Mouse (Mus musculus): ENCODE measurements around the gene Cdhr2. TPM values are rescaled to one million over a fixed set of nuclear protein-coding genes. Genes with fewer than 3 reads are reported as not detected.
A peak's percentile ranks its signal among the peaks of the same experiment; 100 is the strongest.

Cdhr2 gene
- polyA plus RNA-seq, 1 experiment from 2014 or later, result 0.29 TPM

GRCm38 (mm10) chr13:54694348-54695060 lies 6.8 kb upstream of the Cdhr2 start:
- ATAC-seq (replicated peaks), result peak; percentile 88
- H3K4me3 ChIP-seq, result peak overlapping the region; percentile 98

GRCm38 (mm10) chr13:54695479-54696230 lies 5.6 kb upstream of the Cdhr2 start:
- H3K36me3 ChIP-seq, result no peaks in the 10 kb centered on the region
- H3K9ac ChIP-seq (replicated peaks), result no peak overlapping the region
- H3K9me3 ChIP-seq, result no peaks in the 10 kb centered on the region
- peaks cover 29% of the 10 kb centered on the region for H3K4me1 ChIP-seq
- H3K4me3 ChIP-seq, result no peak overlapping the region
- ATAC-seq (replicated peaks), result no peak
- H3K27ac ChIP-seq (replicated peaks), result no peak overlapping the region
- 92% methylated on average over 11 of the region's 11 CpGs for WGBS
- H3K4me2 ChIP-seq (replicated peaks), result no peak overlapping the region
- no peaks in the 10 kb centered on the region for H3K27me3 ChIP-seq

More at GRCm38 (mm10) chr13:54694348-54695060, 6.8 kb upstream of the Cdhr2 start:
- Histone ChIP-seq H3K27me3 (no peaks in the 10 kb centered on the region), H3K4me1 (peaks cover 32% of the 10 kb centered on the region), H3K27ac (replicated peaks) (peak overlapping the region; percentile 91), H3K9me3 (no peaks in the 10 kb centered on the region), H3K36me3 (no peaks in the 10 kb centered on the region), H3K4me2 (replicated peaks) (peak overlapping the region; percentile 39), H3K9ac (replicated peaks) (peak overlapping the region; percentile 50)
- WGBS, result 17% methylated on average over 26 of the region's 26 CpGs

- no peak overlapping the region for H3K4me3 ChIP-seq
- no peak for ATAC-seq (replicated peaks)
- no peaks in the 10 kb centered on the region for H3K4me1 ChIP-seq
- no peak overlapping the region for H3K9ac ChIP-seq (replicated peaks)
- no peaks in the 10 kb centered on the region for H3K27me3 ChIP-seq
- 74% methylated on average over 7 of the region's 7 CpGs for WGBS
- no peaks in the 10 kb centered on the region for H3K9me3 ChIP-seq
- H3K4me2 ChIP-seq (replicated peaks), result no peak overlapping the region
- H3K36me3 ChIP-seq, result no peaks in the 10 kb centered on the region
- H3K27ac ChIP-seq (replicated peaks), result no peak overlapping the region
Measured at GRCm38 (mm10) chr13:54702507-54702906, 1.2 kb downstream of the Cdhr2 start.

- WGBS, result 55% methylated on average over 6 of the region's 6 CpGs
- H3K9me3 ChIP-seq, result no peaks in the 10 kb centered on the region
- H3K27me3 ChIP-seq, result no peaks in the 10 kb centered on the region
- no peak overlapping the region for H3K4me2 ChIP-seq (replicated peaks)
- H3K9ac ChIP-seq (replicated peaks), result no peak overlapping the region
- H3K36me3 ChIP-seq, result no peaks in the 10 kb centered on the region
- ATAC-seq (replicated peaks), result no peak
- H3K4me3 ChIP-seq, result no peak overlapping the region
- H3K4me1 ChIP-seq, result no peaks in the 10 kb centered on the region
- H3K27ac ChIP-seq (replicated peaks), result no peak overlapping the region
Measured at GRCm38 (mm10) chr13:54704890-54705289, 3.6 kb downstream of the Cdhr2 start.

- 74% methylated on average over 3 of the region's 3 CpGs for WGBS
- H3K9ac ChIP-seq (replicated peaks), result no peak overlapping the region
- H3K4me3 ChIP-seq, result no peak overlapping the region
- no peaks in the 10 kb centered on the region for H3K4me1 ChIP-seq
- 0 out of 2 replicates have a peak, but pooled peaks cover 5% of the 10 kb centered on the region for H3K27me3 ChIP-seq
- H3K4me2 ChIP-seq (replicated peaks), result no peak overlapping the region
- H3K36me3 ChIP-seq, result no peaks in the 10 kb centered on the region
- no peaks in the 10 kb centered on the region for H3K9me3 ChIP-seq
- no peak for ATAC-seq (replicated peaks)
- H3K27ac ChIP-seq (replicated peaks), result no peak overlapping the region
Measured at GRCm38 (mm10) chr13:54710866-54711265, 9.6 kb downstream of the Cdhr2 start.

GRCm38 (mm10) chr13:54714393-54714792 lies 13.1 kb downstream of the Cdhr2 start:
- no peaks in the 10 kb centered on the region for H3K36me3 ChIP-seq
- no peak overlapping the region for H3K4me2 ChIP-seq (replicated peaks)
- no peak for ATAC-seq (replicated peaks)
- no peak overlapping the region for H3K9ac ChIP-seq (replicated peaks)
- no peak overlapping the region for H3K27ac ChIP-seq (replicated peaks)
- WGBS, result 42% methylated on average over 4 of the region's 4 CpGs
- H3K4me3 ChIP-seq, result no peak overlapping the region
- 0 out of 2 replicates have a peak, but pooled peaks cover 5% of the 10 kb centered on the region for H3K27me3 ChIP-seq
- no peaks in the 10 kb centered on the region for H3K9me3 ChIP-seq
- H3K4me1 ChIP-seq, result no peaks in the 10 kb centered on the region

GRCm38 (mm10) chr13:54714996-54715395 lies 13.7 kb downstream of the Cdhr2 start:
- H3K4me1 ChIP-seq, result no peaks in the 10 kb centered on the region
- no peaks in the 10 kb centered on the region for H3K9me3 ChIP-seq
- no peak for ATAC-seq (replicated peaks)
- H3K4me3 ChIP-seq, result no peak overlapping the region
- no peak overlapping the region for H3K4me2 ChIP-seq (replicated peaks)
- WGBS, result 71% methylated on average over 10 of the region's 10 CpGs
- no peak overlapping the region for H3K9ac ChIP-seq (replicated peaks)
- H3K27ac ChIP-seq (replicated peaks), result no peak overlapping the region
- H3K36me3 ChIP-seq, result no peaks in the 10 kb centered on the region
- 0 out of 2 replicates have a peak, but pooled peaks cover 5% of the 10 kb centered on the region for H3K27me3 ChIP-seq

- Histone ChIP-seq H3K9ac (replicated peaks) (no peak overlapping the region), H3K36me3 (no peaks in the 10 kb centered on the region), H3K4me2 (replicated peaks) (no peak overlapping the region), H3K9me3 (no peaks in the 10 kb centered on the region), H3K4me3 (no peak overlapping the region), H3K27ac (replicated peaks) (no peak overlapping the region), H3K27me3 (0 out of 2 replicates have a peak, but pooled peaks cover 5% of the 10 kb centered on the region), H3K4me1 (no peaks in the 10 kb centered on the region)
- WGBS, result 2% methylated on average over 5 of the region's 5 CpGs
- peak; percentile 43; the same call in 1 of the 2 replicates for ATAC-seq (replicated peaks)
Measured at GRCm38 (mm10) chr13:54716916-54717315, 15.7 kb downstream of the Cdhr2 start.

- 93% methylated on average over 3 of the region's 3 CpGs for WGBS
- Histone ChIP-seq H3K9me3 (no peaks in the 10 kb centered on the region), H3K27me3 (no peaks in the 10 kb centered on the region), H3K4me1 (no peaks in the 10 kb centered on the region), H3K4me3 (no peak overlapping the region), H3K36me3 (no peaks in the 10 kb centered on the region), H3K4me2 (replicated peaks) (no peak overlapping the region), H3K9ac (replicated peaks) (no peak overlapping the region), H3K27ac (replicated peaks) (no peak overlapping the region)
- no peak for ATAC-seq (replicated peaks)
Measured at GRCm38 (mm10) chr13:54723143-54723542, 21.9 kb downstream of the Cdhr2 start.

- Histone ChIP-seq H3K9me3 (no peaks in the 10 kb centered on the region), H3K4me2 (replicated peaks) (no peak overlapping the region), H3K27ac (replicated peaks) (no peak overlapping the region), H3K27me3 (no peaks in the 10 kb centered on the region), H3K36me3 (no peaks in the 10 kb centered on the region), H3K4me3 (no peak overlapping the region), H3K9ac (replicated peaks) (no peak overlapping the region), H3K4me1 (no peaks in the 10 kb centered on the region)
- WGBS, result 61% methylated on average over 11 of the region's 11 CpGs
- ATAC-seq (replicated peaks), result no peak
Measured at GRCm38 (mm10) chr13:54726131-54726530, 24.9 kb downstream of the Cdhr2 start.

GRCm38 (mm10) chr13:54736931-54737330 lies 35.7 kb downstream of the Cdhr2 start:
- peaks cover 14% of the 10 kb centered on the region for H3K27me3 ChIP-seq
- no peak overlapping the region for H3K4me3 ChIP-seq
- no peak overlapping the region for H3K4me2 ChIP-seq (replicated peaks)

GRCm38 (mm10) chr13:54737488-54738212 lies 36.4 kb downstream of the Cdhr2 start:
- no peaks in the 10 kb centered on the region for H3K9me3 ChIP-seq
- no peak overlapping the region for H3K27ac ChIP-seq (replicated peaks)
- WGBS, result 4% methylated on average over 80 of the region's 87 CpGs
- peak overlapping the region; percentile 14; the same call in 1 of the 2 replicates for H3K9ac ChIP-seq (replicated peaks)
- ATAC-seq (replicated peaks), result peak; percentile 64
- H3K27me3 ChIP-seq, result peaks cover 14% of the 10 kb centered on the region
- H3K4me3 ChIP-seq, result peak overlapping the region; percentile 24
- peaks cover 51% of the 10 kb centered on the region for H3K36me3 ChIP-seq
- H3K4me2 ChIP-seq (replicated peaks), result peak overlapping the region; percentile 36
- H3K4me1 ChIP-seq, result peaks cover 20% of the 10 kb centered on the region

More at GRCm38 (mm10) chr13:54736931-54737330, 35.7 kb downstream of the Cdhr2 start:
- no peak for ATAC-seq (replicated peaks)
- no peak overlapping the region for H3K27ac ChIP-seq (replicated peaks)
- H3K36me3 ChIP-seq, result peaks cover 51% of the 10 kb centered on the region
- peaks cover 20% of the 10 kb centered on the region for H3K4me1 ChIP-seq
- 28% methylated on average over 3 of the region's 3 CpGs for WGBS
- 0 out of 2 replicates have a peak overlapping the region, but pooled peaks have one; percentile 14 for H3K9ac ChIP-seq (replicated peaks)
- H3K9me3 ChIP-seq, result no peaks in the 10 kb centered on the region
